Mouse (Mus musculus): ENCODE results near the gene Fpr1.
A peak's percentile ranks its signal among the peaks of the same experiment; 100 is the strongest.
"Not testable (repeated sequence)": the region's sequence is repeated elsewhere in the genome, so short reads cannot be mapped to it uniquely, and the experiment has no call there.

The Fpr1 gene

DNA sequence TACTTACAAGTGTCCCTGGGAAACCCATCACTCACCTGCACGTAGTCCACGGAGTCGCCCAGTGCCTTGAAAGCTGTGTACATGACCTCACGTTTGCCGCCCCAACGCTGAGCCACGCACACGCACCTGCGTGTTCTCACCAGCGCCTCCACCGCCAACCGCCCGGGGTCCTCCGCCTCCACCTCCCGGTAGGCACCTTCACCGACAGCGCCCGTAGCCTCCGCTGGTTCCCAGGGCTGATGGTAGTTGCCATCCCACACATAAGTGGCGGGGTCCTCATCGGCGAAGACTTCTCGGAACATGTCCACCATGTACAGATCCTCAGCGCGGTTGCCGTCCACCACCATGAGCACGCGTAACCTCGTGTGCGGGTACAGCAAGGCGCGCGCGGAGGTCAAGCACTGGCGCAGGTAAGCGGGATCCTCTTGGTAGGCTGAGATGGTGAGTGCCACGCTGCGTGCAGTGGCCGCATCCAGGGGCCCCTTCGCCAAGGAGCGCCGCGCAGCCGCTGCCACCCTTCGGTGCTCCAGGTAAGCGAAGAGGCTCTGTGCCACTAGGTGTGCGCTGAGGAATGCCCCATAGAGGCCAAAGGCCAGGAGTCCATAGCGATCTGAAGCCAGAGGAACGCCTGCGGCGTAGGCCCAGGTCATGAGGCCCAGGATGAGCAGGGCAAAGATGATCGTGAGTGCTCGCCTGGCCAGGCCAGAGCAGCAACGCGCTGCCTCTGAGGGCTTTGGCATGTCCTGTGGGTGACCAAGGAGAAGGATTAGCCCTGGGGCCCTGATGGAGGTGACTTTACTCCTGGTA lies 33.6 kb downstream of the Fpr1 start:
- DNase-seq, result no peak

DNA sequence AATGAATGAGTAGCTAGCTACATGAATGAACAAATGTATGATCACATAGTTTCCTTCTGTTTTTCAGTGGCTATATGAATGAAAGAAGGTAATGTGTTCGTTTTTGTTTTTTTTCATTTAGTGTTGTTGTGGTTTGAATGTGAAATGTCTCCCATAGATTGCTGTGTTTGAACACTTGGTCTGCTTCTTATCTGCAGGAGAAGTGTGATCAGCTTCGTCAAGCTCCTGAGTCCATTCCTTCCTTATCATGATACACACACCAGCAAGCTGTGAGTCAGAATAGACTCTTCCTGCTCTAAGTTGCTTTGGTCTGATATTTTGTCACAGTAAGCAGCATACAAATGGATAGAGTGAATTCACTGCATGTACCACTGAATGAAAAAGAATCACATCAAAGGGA lies 34.8 kb downstream of the Fpr1 start:
- no peak for DNase-seq

DNA sequence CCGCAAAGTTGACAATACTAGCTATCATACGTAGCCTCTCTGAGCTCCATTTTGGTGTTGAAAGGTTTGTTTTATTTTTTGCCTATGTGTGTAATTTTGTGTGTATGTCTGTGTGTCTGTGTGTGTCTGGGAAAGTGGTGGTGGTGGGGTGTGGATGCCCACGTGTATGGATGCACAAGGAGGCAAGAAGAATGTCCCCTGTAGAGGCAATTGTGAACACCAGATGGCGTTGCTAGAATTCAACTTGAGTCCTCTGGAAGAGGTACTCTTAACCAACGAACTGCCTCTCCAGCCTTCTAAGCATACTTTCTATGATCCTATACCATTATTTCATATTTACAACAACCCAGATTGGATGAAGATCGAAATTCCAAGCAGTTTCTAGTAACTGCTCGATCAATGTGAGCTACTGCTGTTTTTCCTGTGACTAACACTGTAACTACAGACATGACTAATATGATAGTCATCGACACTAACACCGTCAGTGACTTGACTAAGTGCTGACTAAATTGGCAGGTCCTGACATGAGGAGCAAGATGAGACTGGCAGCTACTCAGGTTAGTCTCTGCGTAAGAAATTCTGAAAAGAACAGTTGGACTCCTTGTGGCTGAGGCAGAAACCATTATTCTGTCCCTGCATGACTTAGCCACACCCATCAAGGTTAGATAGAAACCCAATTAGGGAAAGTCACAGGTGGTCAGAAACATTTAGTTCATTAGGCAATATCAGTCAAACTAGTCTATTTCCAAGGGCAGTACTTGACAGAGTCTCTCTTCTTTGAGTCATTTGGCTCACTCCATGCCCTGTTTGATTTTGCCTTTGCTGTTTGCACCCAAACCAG lies 38.3 kb downstream of the Fpr1 start:
- no peak for DNase-seq

DNA sequence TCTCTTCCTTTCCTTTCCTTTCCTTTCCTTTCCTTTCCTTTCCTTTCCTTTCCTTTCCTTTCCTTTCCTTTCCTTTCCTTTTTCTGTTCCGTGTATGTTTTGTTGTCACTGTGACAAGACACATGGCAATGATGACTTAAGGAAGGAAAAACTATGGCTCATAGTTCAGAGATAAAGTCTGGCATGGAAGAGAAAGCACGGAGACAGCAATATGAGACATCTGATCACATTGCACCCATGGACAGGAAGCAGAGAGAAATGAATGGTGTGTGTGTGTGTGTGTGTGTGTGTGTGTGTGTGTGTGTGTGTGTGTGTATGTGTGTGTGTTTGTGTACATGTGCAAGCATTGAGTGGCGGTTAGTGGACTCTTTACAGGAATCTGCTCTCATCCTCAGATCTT lies 39.1 kb downstream of the Fpr1 start:
- not testable (repeated sequence) for DNase-seq

DNA sequence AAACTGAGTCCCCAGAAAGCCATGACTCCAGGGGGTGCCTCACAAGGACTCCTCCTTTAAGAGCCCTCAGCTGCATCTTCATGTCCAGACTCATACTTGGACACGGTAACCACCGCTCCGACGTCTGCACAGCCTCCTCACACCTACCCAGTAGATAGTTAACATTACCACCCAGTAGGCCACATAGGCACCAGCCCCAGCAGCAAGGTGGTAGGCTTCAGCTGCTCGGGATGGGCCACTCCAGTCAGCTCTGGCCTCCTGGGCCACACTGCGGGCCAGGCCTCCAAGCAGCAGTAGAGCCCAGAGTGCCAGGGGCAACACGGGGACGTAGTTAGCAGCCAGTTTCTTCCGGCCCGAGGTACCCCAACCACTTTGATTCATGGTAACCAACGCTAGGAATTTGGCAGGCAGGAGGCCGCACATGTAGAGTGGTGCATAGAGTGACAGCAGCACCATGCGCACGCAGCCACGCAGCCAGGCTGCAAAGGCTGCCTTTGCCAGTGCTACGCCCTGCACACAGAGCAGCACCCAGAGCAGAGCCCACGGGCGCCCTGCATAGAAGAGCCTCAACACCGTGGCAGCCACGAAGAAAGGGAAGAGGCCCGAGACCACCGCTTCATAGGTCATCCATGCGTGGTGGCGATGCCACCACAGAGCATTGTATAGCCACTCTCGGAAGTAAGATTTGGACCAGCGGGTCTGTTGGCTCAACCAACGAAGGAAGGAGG lies 40.0 kb downstream of the Fpr1 start:
- no peak for DNase-seq

DNA sequence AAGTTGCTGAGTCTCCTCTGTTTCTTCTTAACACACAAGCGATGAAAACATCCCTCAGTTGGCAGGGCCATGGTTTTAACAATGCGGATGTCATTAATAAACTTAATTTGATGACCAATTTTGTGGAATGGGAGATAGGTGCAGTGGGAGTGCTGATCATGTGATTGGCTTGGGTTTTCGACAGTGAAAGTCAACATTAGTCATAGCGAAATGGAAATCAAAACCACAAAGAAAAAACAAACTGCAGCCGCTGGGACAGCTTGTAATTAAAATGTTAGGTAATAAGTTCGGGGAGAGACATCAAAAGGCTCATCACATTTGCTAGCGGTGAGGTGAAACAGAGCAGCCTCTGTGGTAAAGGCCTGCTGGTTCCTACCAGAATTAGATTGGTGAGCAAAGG lies 42.9 kb downstream of the Fpr1 start:
- peak; percentile 35 for DNase-seq

DNA sequence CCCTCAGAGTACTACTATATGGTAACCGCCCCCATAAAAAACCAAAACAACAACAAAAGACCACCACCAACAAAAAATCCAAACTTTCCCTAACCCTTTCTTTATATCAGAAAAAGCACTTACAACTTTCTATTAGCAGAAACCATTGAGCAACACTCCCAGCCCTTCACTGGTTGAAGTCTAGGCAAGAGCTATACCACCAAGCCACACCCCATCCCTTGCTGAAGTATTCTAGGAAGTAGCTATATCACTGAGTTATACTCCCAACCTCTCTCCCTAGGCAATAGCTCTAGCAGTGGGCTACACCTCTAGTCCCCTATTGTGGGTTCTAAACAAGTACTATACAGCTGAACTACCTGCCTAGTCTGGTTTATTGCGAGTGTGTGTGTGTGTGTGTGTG lies 44.5 kb downstream of the Fpr1 start:
- DNase-seq, result peak; percentile 7

DNA sequence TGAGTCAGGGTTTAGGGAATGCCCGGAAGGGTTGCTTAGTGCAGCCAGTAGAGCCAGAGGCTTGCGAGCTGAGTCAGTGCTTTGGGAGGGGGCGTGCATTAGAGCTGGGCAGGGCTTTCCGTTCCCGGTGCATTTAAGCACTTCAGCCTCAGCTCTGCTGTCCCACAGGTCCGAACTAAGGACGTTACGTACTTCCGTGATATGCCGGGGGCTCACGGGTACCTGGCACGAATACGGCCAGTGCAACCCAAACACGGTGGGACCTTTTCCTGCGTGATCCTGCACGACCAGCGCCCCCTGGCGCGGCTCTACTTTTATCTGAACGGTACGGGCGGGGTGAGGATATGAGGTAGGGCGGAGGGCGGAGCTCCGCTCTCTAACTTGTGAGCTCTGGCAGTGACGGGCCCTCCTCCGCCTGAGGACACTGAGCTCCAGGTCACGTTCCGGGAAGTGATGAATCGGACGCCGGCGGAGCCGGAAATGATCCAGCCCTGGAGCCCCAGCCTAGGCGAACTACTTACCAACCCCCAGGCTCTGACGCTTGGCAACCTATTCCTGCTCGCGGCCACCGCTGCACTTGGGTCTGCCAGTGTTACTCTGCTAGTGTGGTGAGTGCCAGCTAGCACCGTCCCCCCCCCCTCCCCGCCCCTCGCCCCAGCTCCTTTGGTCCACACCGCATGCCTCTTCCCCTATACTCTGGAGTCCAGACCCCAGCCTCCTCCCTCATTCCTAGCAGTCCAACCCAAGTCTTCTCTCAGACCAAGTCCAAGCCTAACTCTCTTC lies 45.6 kb downstream of the Fpr1 start:
- peak; percentile 100 for DNase-seq

DNA sequence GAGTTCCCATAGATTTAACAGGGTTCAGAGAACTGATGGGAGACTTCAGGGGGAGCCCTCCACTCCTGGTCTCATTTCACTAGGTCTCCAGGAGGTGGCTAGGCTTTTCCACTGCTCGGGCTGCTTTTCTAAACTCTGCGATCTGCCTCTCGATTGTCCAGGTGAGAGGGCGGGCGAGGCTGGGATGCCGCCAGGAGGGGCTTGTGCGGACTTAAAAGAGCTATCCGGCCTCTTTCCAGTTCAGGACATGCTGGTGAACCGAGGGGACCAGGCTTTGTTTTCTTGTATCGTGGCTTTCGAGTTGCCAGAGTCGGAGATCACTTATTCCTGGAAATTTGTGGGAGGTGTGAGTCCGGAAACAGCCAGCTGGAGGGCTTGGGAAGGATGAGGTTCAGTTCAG lies 46.3 kb downstream of the Fpr1 start:
- no peak for DNase-seq

DNA sequence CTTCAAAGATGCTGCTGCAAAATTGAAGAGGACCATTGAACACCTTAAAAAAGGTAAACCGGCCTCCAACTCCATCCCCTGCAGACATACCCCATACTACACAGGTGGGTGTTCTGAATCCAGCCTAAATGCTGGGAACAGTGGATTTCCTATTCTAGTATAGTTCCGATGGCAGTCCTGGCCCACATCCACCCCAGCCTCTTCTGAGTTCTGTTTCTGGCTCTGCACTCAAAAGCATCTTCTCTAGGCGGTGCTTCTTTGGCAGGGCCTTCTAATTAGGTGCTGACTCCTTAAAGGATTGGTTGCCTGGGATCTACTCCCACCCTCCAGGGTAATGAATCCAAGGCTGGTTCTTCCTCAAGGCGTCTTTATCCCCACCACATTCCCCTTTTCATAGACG lies 47.6 kb downstream of the Fpr1 start:
- DNase-seq, result peak; percentile 88

DNA sequence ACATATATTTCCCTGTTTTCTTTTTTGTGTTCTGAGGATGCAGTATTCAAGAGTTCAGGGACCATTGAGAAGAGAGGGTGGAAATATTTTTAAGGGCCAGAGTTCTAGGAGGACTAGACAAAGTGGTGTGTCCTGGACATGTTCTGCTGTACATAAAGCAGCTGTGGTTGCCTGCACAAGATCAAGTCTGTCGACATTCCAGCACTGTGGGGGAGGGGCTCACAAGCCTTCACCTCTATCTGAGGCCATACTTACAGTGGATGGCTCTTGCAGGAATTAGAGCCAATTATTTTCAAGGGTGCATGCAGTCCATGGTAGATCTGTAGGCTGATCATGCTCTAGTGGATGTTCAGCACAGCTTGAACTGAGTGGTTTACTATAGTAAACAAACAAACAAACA lies 48.8 kb downstream of the Fpr1 start:
- peak; percentile 79 for DNase-seq

DNA sequence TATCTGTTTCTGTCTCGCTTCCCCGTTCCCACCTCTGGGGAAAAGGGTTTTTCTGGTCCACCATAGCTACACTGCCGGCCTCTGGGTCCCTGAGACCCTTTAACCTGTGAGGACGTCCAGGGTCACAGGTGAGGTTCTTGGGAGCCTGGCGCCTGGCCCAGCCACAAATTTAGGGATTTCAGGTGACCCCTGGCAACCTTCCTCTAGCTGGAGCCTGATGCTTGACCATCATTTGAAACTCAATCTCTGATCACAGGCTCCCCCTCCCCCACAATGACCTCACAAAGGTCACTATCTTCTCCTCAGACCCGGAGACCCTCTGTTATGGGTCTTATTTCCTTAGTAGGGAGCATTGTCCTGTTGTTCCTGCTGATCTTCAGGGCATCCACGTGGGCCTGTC lies 53.0 kb downstream of the Fpr1 start:
- DNase-seq, result peak; percentile 88

DNA sequence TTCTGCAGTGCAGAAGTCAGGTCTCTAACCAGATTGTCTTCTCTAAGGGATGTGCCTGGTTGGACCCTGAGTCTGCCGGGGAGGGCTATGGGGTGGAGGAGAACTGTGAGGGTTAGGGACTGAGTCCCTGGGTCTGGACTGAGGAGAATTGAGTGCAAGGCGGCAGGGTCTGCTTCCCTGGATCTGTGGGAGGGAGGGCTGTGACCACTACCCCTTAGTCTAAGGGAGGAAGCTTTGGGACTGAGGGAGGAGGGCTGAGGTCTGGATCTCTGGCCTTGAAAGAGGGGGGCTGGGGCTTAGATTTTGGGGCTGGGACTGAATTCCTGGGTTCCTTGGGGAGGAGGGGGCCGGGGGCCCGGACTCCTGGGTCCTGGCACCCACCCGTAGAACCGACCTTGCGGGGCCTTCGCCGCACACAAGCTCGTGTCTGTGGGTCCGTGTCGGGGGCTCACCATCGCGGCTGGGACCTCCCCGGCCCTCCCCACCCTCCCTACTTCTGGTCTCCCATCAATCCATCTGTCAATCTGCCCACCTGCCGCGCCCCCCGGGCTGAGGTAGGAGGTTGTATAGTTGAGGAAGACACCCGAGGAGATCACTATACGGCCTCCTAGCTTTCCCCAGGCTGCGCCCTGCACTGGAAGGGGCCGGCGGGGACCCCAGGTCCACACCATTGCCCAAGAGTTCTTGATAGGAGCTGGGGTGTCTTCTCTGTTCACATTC lies 53.8 kb downstream of the Fpr1 start:
- peak; percentile 90 for DNase-seq

DNA sequence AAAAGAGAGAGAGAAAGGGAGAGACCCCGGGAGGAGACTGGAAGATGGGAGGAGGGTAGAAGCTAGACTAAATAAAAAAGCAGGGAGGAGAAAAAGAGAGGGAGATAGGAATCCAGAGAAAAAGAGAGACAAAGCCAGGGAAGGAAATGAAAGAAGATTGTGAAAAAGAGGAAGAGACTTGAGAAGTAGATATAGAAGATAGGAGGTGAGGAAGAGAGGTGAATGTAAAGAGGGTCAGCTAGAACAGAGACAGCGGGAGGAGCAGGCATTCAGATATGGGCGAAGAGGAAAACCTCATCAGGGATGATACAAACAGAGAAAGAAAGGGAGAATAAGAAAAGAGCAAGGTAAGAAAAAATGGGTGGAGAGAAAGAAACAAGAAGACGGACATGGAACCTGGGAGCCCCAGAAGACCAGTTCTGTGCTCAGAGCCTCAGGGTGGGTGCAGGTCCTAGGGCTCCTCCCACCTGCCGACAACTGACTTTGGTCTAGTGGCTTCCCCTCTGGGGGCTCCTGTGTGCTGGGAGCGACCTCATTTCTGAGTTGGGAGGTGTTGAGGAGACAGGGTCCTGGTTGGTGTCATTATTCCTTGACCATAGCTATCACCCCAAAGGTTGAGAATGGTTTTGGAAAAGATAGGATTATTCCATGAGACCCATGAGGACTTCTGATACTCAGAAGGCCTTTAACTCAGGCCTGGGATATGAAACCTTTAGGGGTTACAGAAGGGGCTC lies 54.5 kb downstream of the Fpr1 start:
- DNase-seq, result peak; percentile 87

DNA sequence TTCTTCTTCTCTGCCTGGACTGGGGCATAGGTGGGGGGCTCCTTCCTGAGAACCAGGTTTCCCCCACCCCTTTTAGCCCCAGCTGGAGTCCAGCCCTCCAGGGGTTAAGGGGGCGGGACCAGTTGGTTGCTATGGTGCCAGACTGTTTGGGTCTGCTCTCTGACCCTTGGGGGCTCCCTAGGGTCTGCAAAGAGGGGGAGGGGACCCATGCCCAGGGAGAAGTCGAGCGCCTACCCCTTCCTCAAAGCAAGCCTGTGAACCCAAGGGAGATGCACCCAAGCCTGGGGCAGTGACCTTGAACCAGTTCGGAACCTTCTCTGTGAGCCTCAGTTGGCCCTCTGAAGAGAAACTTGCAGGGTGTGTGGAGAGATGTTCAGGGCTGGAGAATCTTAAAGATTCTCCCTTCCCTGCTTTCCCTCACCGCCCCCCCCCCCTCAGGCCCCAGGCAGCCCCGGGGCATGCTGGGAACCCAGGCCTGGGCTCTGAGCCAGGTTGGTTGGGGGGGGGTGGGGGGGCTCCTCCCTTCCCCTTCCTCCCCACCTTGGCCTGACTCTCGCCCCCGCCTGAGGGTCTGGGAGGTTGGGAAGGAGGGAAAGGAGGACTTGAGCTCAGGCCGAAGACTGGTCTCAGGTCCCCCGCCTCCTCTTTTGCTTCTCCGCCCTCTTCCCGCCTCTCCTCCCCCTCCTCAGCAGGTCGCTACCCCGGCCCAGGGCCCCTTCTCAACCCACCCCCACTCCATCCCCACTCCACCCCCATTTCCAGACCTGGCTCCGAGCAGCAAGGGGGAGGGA lies 55.4 kb downstream of the Fpr1 start:
- DNase-seq, result peak; percentile 98

DNA sequence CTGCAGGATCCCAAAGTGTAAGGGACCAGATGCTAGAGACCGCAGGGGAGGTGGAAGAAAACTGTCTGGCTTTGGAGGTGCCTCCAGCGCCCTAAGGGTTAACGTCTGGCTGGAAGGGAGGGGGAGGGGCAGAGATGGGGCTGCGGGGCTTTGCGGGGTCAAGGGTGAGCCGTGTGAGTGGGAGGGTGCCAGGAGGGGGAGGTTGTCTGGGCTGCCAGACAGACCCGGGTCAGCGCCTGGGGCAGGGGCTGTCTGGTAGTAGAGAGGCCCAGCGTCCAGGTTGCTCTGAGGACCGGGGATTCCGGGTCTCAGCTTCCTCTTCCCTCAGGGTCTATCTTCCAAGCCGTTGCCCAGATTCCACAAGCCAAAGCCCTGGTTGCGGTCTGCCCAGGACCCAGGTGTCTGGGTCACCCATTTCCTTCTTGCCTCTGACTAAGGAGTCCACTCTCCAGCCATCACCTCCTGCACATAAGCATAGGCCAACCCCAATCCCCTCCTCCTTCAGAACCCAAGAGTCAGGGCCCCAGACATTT lies 56.0 kb downstream of the Fpr1 start:
- peak; percentile 97 for DNase-seq

DNA sequence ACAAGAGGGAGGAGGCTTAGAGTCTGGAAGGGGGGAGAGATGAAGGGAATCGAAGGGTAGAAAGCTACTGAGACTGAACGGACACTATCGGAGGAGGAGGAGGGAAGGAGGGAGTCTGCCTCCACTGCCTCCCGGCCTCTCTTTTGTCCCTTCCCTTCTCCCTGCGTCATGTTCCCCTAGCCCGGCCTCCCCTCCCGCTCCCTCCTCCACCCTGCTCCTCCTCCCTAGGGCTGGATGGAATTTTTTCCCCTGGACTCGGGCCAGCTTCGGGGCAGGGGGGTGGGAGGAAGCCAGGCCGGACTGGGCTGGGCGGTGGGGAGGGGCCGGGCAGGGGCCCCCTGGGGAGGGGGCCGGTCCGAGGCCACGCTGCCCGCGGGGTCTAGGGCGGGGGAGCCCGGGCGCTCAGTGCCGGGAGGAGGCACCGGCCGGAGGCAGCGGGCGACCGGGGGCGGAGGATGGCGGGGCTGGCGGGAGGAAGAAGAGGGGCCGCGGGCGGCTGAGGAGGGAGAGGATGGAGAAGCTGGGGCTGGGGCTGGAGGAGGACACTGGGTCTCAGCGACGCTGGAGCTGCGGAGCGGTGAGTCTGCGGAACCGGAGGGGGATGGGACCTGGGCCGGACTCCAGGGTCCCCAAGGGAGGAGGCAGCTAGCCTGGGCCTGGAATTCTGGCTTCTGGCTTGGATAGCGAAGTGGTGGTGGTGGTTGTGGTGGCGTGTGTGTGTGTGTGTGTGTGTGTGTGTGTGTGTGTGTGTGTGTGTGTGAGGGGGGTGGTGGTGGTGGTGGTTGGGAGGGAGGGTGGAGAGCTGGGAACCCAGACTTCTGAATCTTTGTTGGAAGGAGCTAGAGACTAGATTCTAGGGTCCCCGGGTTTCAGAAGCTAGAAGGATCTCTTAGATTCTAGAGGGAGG lies 56.7 kb downstream of the Fpr1 start, which contains the start of gene Spaca6:
Spaca6 (plus strand) TSS at position 408 of the 907 bp plus-strand sequence.
- peak; percentile 100 for DNase-seq
